Mouse (Mus musculus) bone marrow, adult 2 months (tissue): ENCODE results near the gene Myof.

Experiments used
- CTCF ChIP-seq: fragments of 200-500 bp; IDR thresholded peaks from 2 replicates; pipeline ENCODE4 v1.5.1; 2011; ENCODE audit warnings: low read length, control low read depth; ENCODE audit not compliant: control insufficient read depth, insufficient read depth
- POLR2A ChIP-seq: fragments of 200-500 bp; IDR thresholded peaks from 2 replicates; pipeline ENCODE4 v1.6.1; 2011; ENCODE audit warnings: low read depth, mild to moderate bottlenecking, control low read depth, low read length, borderline replicate concordance; ENCODE audit not compliant: control insufficient read depth

DNA sequence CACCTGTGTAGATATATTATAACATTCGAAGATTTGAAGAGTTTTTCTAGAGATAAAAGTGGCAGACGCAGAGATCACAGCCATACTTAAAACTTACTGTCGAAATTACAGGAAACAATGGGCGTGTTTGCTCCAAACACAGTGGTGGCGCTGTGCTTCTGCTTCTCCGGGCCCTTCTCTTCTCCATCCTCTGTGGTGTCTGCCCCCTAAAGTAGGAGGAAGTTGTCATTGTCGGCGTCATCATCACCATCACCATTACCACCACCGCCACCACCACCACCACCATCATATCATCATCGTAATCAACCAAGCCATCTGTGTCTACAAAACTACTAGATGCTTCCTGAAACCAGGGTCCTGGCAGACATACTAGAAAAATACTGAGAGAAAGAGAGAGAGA, 104.2 kb downstream of the Myof start:
- TF ChIP-seq POLR2A (no peak), CTCF (no peak)
